Mouse (Mus musculus) thymus, postnatal 25 days (tissue): ENCODE measurements around the gene Gm3327.
"Not testable (repeated sequence)": the region's sequence is repeated elsewhere in the genome, so short reads cannot be mapped to it uniquely, and the experiment has no call there.

Experiments used
- DNase-seq: peaks from one replicate; pipeline ENCODE4 v3.0.0; 2022

Gm3327 gene

DNA sequence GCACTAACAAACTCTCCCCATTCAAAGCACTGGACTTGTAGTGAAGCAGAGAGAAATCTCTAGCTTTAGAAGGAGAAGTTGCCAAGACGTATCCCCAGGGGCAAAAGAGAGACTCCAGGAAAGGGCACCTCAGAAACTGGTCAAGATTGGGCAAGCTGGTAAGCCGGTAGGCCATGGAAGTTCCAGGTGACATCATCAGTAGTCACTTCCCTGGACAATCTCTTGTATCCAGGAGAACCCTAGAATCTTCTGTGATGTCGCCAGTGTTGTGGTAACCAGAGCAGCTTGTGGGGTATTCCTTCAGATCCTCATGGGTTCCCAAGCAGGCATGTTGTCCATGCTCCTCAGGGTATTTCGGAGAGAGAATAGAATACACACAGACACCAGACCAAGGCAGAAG is at the start of gene Gm3327:
TSS of gene Gm3327 (plus strand) at position 301 of the 400 bp plus-strand sequence.
- DNase-seq: not testable (repeated sequence)

DNA sequence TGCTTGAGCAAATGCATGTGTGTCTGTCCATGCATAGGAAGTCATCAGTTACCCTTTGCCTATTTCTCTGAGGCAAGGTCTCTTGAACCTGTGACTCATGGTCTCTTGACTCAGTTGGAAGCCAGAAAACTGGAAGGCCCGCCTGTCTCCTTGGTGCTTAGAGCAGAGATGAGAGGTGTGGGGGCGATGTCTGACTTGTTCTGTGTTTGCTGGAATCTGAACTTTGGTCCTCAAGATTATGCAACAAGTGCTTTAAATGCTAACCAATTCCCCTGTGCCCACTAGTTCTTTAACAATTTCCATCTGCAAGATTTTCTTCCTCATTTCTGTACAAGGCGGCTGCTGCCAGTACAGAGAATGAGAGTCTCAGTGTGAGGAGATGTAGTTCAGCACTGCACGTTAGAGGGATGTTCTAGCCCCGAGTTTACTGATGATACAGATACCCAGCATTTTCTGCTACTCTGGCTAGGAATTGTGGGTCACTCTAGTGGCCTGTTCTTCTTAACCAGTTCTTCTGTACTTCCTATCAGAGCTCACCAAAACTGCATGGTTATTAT is 45.8 kb upstream of the Gm3327 start:
- not testable (repeated sequence) for DNase-seq

DNA sequence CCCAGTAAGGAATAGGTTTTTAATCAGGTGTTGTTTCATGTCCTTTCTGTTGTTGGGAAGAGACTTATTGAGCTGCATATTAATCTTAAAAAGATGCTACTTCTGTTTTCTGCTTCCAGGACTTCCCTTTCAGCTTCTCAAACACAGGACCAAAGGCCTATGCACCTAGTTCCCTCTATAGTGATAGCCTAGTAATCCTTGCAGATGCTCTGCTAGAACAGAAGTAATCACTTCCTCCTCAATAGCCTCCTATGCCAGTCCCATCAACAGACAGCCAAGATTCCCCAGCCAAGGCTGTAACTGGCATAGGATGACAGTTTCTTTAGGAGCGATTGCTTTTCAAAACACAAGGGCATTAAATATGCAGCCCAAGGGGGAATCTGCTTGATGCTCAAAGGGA is 37.1 kb upstream of the Gm3327 start:
- DNase-seq: not testable (repeated sequence)

DNA sequence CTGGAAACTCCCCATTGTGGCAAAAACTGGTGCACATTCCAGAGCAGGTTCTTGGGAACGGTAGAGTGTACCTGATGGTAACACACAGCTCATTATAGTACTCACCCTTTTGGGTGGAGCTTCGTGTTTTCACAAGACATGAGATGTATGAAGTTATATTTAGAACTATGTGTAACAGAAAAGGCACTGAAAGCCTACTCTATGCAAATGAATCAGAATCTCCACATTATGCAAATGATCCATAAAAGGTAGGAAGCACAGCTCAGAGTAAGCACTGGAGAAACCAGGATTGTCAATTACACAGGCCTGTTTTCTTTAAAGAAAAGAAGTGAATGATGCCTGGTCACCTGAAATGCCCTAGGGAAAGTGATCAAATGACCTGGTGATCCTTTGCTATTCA is 36.1 kb upstream of the Gm3327 start:
- not testable (repeated sequence) for DNase-seq

DNA sequence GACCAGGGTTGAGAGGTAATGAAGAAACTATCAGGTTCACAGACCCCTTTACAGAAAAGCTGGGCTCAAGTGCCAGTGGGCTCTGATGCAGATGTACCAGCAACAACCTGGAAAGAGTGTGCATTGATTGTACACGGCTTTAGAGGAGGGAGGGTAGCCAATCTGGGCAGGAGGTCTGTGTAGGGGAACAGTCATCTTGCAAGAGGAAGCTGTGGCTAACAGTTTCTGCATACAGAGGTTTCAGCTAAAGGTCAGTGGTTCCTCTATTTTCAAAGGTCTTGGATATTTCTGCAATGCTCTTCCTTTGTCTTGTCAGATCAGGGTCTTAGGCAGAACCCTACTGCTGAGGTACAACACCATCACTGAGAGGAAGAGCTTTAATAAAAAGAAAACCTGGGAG is 32.1 kb upstream of the Gm3327 start:
- not testable (repeated sequence) for DNase-seq

DNA sequence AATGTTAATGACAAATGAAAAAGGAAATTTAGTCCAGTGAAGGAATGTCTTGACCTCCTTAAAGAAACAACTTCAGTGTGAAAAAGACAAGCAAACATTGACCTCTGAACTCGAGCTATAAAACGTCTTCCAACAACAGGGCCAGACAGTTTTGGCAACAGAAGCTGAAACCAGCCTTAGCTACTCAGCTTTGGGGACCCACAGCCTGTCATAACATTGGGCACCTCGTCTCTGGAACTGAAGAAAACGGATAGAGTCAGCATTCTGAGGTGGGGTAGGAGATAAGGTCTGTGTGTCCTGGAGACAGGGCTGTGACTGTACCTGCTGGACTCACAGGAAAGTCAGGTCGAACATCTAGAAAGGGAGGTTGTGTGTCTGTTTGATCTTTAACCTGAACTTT is 29.2 kb upstream of the Gm3327 start:
- DNase-seq: not testable (repeated sequence)

DNA sequence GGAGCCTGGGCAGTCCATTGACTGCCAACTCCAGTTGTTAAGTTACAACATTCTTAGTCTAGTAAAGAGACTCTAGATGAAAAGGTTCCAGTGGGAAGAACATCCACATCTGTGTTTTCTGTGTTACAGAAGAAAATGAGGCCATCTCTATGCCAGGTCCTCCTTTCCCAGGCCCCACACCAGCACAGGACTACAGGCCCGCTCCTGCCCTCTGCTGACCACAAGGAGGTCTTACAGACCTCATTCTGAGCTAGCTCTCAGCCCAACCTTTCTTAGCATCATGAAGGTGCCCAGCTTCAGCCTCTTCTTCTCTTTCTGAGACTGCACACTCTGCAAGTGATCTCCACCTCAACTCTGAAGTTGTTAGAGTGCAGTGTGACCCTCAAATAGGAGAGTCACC is 23.6 kb upstream of the Gm3327 start:
- DNase-seq: not testable (repeated sequence)

DNA sequence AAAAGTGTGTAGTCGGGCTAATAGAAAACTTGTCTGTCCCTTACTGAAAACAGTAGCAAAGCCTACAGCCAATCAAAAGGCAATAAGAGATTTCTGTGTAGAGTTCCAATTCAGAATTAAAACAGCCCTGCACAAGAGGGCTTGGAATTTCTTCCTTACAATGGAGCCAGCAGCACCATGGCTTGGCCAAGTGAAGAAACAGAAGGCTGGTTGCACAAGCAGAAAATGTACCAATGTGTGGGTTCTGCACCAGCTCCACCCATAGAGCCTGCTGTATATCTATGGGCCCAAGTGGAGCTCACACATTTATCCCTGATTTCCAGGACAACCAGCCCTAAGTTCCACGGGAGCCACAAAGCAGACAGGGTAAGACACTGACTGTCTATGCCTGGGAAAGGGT is 21.3 kb upstream of the Gm3327 start, which contains the start of gene Ear2:
TSS of gene Ear2 (plus strand) at position 301 of the 400 bp plus-strand sequence.
- not testable (repeated sequence) for DNase-seq

DNA sequence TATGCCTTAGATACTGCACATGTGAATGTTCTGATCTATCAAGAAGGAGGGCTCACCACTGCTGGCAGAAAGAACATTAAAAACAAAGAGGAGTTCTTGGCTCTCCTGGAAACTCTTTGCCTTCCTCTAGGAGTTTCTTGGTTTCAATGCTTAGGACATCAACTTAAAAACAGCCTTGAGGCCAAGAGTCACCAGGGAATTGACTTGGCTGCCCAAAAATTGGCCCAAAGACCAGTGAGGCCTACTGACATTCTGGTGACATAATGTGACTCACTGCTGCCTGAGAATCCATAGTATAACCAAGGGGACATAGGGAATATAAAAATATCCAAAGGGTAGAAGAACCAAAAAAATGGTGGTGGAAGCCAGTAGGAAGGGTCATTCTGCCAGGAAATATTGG is 12.7 kb upstream of the Gm3327 start:
- no peak for DNase-seq
